Mouse (Mus musculus): ENCODE results near the gene Hcls1. TPM values are rescaled to one million over a fixed set of nuclear protein-coding genes. Genes with fewer than 3 reads are reported as not detected.

The Hcls1 gene
- total RNA-seq, 2 experiments from 2014 or later: 2.9 to 3.2 TPM

DNA sequence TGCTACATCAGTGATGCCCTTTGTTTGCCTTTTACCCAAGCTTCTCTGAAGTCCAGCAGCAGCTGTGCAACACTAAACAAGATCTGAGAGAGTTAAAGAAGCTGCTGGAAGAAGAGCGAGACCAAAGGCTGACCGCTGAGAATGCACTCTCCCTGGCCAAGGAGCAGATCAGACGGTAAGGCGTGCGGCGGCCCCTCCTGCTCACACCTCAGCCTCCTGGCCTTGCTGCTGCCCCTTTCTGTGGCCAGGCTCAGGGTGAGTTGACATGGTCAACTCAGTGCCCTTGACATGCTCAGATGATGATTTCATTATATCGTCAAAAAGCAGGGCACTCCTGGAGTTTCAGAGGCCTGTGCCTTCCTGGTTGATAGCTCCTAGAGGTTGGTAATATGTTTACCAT, 5.6 kb upstream of the Hcls1 start:
- intact Hi-C loops (cut with DNase I): no loop called here
- no peak for DNase-seq

- no peak for DNase-seq
- intact Hi-C loops (cut with DNase I): loop anchor here (5.0 kb wide), 1 partner anchor 48 kb away; no protein-coding TSS in a partner anchor
Measured at GRCm38 (mm10) chr16:36930231-36931136, 4.3 kb upstream of the Hcls1 start.

- DNase-seq: no peak
- intact Hi-C loops (cut with DNase I): loop anchor here (5.0 kb wide), 1 partner anchor 49 kb away; no protein-coding TSS in a partner anchor
Measured at GRCm38 (mm10) chr16:36931381-36931780, 3.4 kb upstream of the Hcls1 start.

DNA sequence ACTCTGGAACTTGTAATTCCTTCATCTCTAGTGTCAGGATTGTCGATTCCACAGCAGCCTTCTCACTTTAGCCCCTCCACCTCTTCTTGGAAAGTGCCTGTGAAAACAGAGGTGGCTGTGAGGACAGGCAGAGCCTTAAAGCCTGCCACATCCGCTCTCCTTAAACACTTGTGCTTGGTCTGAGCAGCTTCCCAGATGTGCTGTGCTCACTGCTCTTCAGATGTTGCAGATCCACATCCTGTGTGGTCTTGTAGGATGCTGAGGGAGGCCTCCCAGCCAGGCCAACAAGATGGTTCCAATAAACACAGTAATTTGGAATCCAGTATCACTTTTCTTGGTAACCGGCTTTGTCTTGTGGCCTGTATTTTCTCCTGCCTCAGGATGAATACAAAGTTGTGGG, 2.8 kb upstream of the Hcls1 start:
- intact Hi-C loops (cut with DNase I): loop anchor here (5.0 kb wide), 1 partner anchor 50 kb away; no protein-coding TSS in a partner anchor
- no peak for DNase-seq

GRCm38 (mm10) chr16:36932546-36932945, 2.2 kb upstream of the Hcls1 start:
- no peak for DNase-seq
- intact Hi-C loops (cut with DNase I): loop anchor here (5.0 kb wide), 1 partner anchor 50 kb away; no protein-coding TSS in a partner anchor

- DNase-seq: no peak
- intact Hi-C loops (cut with DNase I): loop anchor here (5.0 kb wide), 1 partner anchor 52 kb away; no protein-coding TSS in a partner anchor
Measured at GRCm38 (mm10) chr16:36934131-36934840, 497 bp upstream of the Hcls1 start.

- DNase-seq: no peak
- intact Hi-C loops (cut with DNase I): no loop called here
Measured at GRCm38 (mm10) chr16:36935814-36936213, 1.0 kb downstream of the Hcls1 start.

DNA sequence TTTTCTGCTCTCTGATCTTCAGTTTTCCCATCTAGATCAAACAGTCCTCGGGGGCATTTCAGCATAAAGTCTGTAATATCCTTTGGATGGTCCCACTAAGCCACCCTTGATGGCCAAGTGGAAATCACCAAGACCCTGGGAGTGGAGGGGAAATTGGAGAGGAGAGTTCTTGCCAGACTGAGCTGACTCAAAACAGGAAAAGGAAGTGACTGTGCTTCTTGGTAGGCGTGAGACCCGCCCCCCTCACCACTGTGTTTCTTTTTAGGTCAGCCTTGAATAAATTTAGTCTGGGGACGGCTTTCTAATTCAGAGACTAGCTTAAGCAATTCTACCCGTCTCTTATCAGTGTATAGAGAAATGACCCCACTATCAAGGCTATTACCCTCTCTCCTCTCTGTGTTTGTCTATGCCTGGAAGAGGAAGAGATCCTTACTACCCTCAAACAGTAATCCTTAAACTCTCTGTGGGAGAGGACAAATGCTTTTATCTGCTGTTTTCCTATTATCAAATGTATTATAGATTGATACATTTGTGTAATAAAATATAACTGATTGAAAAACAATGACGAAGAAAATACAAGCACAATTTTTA, 6.4 kb downstream of the Hcls1 start:
- intact Hi-C loops (cut with DNase I): no loop called here

GRCm38 (mm10) chr16:36941895-36942294, 7.1 kb downstream of the Hcls1 start:
- DNase-seq: no peak
- intact Hi-C loops (cut with DNase I): no loop called here

More for the DNA sequence above, 6.4 kb downstream of the Hcls1 start:
- no peak for DNase-seq

- no peak for DNase-seq
- intact Hi-C loops (cut with DNase I): no loop called here
Measured at GRCm38 (mm10) chr16:36943591-36943990, 8.8 kb downstream of the Hcls1 start.

DNA sequence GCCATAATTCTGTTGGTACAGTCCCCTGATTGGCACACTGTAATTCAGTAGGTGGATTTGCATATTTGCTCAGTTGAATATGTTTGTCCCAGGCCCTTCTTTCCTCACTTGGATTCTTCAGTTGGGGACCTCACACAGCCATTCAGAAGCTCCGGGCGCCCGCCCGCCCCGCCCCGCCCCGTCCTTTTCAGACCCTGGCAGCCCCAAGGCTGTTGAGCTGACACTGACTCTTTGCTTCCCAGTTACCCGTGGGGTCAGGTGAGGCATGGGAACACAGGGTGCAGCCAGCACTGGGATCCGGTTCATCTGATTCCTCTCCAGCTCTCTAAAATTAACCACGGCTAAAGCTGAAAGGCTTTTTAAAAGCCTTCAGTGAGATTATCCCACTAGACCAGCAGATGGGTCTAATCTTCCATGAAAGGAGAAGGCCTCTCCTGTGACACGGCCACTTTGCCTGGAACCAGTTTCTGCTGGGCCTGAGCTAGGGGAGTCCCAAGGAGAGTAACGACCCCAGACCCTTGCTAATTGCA, 10.2 kb downstream of the Hcls1 start:
- DNase-seq: peak in 1 of 2 experiments; percentile 44
- intact Hi-C loops (cut with DNase I): loop anchor here (1.0 to 5.0 kb wide), 2 partner anchors 44 to 62 kb away; no protein-coding TSS in a partner anchor

DNA sequence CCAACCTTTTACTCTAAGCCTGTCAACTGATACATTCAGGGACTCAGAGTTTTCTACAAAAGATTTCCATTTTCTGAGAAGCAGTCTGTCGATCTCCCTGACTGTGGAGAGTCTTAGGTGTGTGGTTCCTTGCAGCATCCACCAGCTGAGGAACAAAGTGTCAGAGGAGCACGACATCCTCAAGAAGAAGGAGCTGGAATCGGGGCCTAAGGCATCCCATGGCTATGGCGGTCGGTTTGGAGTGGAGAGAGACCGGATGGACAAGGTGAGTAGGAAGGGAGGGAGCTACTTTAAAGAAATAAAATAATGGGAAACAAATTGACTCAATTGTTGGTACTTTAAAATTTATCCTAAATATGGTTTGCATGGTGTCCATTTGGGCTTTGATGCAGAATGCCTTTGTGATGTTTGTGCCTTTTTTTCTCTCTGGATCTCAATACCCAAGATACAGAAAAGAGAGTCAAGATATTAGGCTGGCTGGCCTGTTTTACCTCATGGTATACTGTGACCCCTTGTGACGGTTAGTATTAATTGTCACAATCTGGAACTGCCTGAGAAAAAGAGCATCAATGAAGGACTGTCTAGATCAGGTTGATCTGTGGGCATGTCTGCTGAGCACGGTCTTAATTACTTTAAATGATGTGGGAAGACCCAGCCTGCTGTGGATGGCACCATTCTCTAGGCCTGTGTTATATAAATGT, 11.8 kb downstream of the Hcls1 start:
- intact Hi-C loops (cut with DNase I): loop anchor here (5.0 kb wide), 1 partner anchor 61 kb away; no protein-coding TSS in a partner anchor
- no peak for DNase-seq

DNA sequence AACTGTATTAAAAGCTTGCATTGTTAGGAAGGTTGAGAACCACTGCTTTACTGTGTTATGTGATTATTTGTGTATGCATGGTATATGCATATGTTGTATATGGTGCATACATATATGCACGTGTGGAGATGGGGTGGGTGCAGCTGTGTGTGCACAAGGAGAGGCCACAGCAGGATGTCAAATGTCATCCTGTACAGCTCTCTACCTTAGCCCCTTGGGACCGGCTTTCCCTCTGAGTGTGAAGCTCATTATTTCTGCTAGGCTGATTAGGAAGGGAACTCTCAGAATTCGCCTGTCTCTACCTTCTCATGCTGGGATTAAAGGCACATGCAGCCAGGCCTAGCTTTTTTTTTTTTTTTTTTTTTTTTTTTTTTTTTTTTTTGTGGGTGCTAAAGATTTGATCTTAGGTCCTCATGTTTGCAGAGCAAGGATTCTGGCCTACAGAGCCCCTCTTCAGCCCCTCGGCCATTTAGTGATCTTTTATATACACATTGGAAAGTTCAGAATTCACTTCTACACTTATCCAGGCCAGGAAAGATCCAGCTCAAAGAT, 12.9 kb downstream of the Hcls1 start:
- intact Hi-C loops (cut with DNase I): loop anchor here (5.0 kb wide), 1 partner anchor 60 kb away; no protein-coding TSS in a partner anchor
- no peak for DNase-seq

DNA sequence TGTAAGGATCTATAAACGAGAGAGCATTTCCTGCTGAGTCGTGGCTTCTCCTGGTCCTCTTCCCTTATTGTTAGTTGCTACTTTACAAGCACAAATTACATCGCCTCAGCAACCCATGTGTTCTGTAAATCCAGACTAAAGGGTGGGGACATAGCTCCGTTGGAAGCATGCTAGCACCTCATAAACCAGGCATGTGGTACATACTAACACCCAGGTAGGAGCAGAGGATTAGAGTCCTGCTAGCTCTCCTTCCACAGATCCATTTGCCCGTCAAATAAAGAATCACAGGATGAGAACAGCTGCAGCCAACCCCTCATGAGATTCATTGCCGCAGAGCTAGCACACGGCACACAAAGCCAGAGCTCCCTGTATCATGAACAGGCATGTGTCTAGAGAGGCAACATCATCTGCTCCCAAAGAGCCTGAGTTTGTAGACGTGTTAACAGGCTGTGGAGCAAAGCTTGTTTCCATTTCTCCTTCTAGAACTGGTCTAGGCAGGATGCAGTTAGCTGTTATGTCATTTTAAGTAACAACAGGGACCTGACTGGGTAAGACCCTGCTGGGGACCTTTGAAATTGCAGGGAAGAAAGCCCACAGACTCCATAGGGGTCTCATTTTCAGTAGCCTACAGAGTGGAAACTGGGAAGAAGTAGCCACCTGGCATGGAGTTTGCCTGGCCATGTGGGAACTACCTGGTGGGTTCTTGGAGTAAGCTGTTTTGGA, 15.0 kb downstream of the Hcls1 start:
- intact Hi-C loops (cut with DNase I): loop anchor here (5.0 kb wide), 1 partner anchor 58 kb away; no protein-coding TSS in a partner anchor

DNA sequence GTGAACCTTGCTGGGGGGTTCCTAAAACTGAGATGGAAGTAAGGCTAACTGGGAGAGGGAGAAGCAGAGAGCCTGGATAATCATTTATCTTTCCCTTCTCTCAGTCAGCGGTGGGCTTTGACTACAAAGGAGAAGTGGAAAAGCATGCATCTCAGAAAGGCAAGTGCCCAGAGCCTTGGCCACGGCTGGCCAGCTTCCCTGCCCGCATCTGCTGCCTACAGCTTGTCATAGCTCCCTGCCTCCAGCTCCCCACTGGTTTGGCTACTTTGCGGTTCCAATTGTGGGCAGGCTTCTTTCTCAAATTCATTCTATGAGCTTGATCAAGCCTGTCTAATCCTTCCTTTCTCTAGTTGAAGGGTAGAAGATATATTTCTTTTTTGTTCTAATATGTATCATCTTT, 16.2 kb downstream of the Hcls1 start:
- intact Hi-C loops (cut with DNase I): no loop called here
- no peak for DNase-seq

More for the DNA sequence above, 15.0 kb downstream of the Hcls1 start:
- no peak for DNase-seq

- intact Hi-C loops (cut with DNase I): no loop called here
- no peak for DNase-seq
Measured at GRCm38 (mm10) chr16:36955106-36955505, 20.3 kb downstream of the Hcls1 start.

DNA sequence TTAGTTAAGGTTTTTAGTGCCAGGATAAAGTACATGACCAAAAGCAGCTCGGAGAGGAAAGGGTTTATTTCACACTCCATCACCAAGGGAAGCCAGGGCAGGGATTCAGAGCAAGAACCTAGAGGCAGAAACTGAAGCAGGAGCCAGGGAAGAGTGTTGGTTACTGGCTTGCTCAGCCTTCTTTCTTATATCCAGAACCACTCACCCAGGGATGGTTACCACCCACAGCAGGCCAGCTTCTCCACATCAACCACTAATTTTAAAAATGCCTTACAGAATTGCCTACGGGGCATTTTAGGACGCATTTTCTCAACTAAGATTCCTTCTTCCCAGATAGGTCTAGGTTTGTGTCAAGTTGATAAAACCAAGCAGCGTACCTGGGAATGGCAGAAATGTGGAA, 28.6 kb downstream of the Hcls1 start:
- intact Hi-C loops (cut with DNase I): no loop called here
- DNase-seq: no peak

GRCm38 (mm10) chr16:36979127-36979526, 44.3 kb downstream of the Hcls1 start:
- no peak for DNase-seq
- intact Hi-C loops (cut with DNase I): no loop called here

GRCm38 (mm10) chr16:36983796-36984195, 49.0 kb downstream of the Hcls1 start:
- intact Hi-C loops (cut with DNase I): no loop called here
- no peak for DNase-seq

Measured in gastrocnemius, postnatal 36 days (tissue).